Mouse (Mus musculus) mature B cell (primary cell): ENCODE results near the gene Polr2e.

Experiments used
- in situ Hi-C: fragments of 300-500 bp; cut with MboI; formaldehyde crosslinking; loops from 2 replicates; pipeline ENCODE4 v1.14.3; 2019

Polr2e gene

GRCm38 (mm10) chr10:80016931-80017330 lies 22.7 kb downstream of the Polr2e start:
- in situ Hi-C loops: no loop called here

- in situ Hi-C loops: no loop called here
Measured at GRCm38 (mm10) chr10:80016511-80016910, 23.1 kb downstream of the Polr2e start, which contains the start of gene Arhgap45. Arhgap45 (plus strand) TSS chr10:80016653.

- in situ Hi-C loops: no loop called here
Measured at GRCm38 (mm10) chr10:80015583-80015982, 24.0 kb downstream of the Polr2e start.

GRCm38 (mm10) chr10:80014484-80015290 lies 24.9 kb downstream of the Polr2e start:
- in situ Hi-C loops: no loop called here

GRCm38 (mm10) chr10:80013609-80014008 lies 26.0 kb downstream of the Polr2e start:
- in situ Hi-C loops: no loop called here

- in situ Hi-C loops: no loop called here
Measured at GRCm38 (mm10) chr10:80011740-80012139, 27.9 kb downstream of the Polr2e start.

GRCm38 (mm10) chr10:80004233-80004705 lies 35.3 kb downstream of the Polr2e start:
- in situ Hi-C loops: no loop called here

GRCm38 (mm10) chr10:80003374-80004232 lies 36.0 kb downstream of the Polr2e start:
- in situ Hi-C loops: no loop called here

GRCm38 (mm10) chr10:80002829-80003228 lies 36.8 kb downstream of the Polr2e start:
- in situ Hi-C loops: no loop called here

GRCm38 (mm10) chr10:80001945-80002344 lies 37.6 kb downstream of the Polr2e start:
- in situ Hi-C loops: no loop called here

- in situ Hi-C loops: no loop called here
Measured at GRCm38 (mm10) chr10:79997819-79998218, 41.8 kb downstream of the Polr2e start.

- in situ Hi-C loops: no loop called here
Measured at GRCm38 (mm10) chr10:79997034-79997760, 42.4 kb downstream of the Polr2e start.

GRCm38 (mm10) chr10:79996272-79997033 lies 43.1 kb downstream of the Polr2e start, which contains the start of gene Abca7:
Abca7 (plus strand) TSS chr10:79996494.
- in situ Hi-C loops: no loop called here

- in situ Hi-C loops: no loop called here
Measured at GRCm38 (mm10) chr10:79995636-79996035, 44.0 kb downstream of the Polr2e start.

- in situ Hi-C loops: no loop called here
Measured at GRCm38 (mm10) chr10:79994397-79995115, 45.0 kb downstream of the Polr2e start.

- in situ Hi-C loops: no loop called here
Measured at GRCm38 (mm10) chr10:79991548-79991947, 48.0 kb downstream of the Polr2e start.

- in situ Hi-C loops: no loop called here
Measured at GRCm38 (mm10) chr10:79991099-79991498, 48.5 kb downstream of the Polr2e start.

GRCm38 (mm10) chr10:79989870-79990269 lies 49.7 kb downstream of the Polr2e start:
- in situ Hi-C loops: loop anchor here (5.0 kb wide), 1 partner anchor 32 kb away; no protein-coding TSS in a partner anchor

GRCm38 (mm10) chr10:79989272-79989786 lies 50.3 kb downstream of the Polr2e start:
- in situ Hi-C loops: loop anchor here (5.0 kb wide), 1 partner anchor 33 kb away; no protein-coding TSS in a partner anchor
